Mouse (Mus musculus): ENCODE data around the gene Hrc.

DNA sequence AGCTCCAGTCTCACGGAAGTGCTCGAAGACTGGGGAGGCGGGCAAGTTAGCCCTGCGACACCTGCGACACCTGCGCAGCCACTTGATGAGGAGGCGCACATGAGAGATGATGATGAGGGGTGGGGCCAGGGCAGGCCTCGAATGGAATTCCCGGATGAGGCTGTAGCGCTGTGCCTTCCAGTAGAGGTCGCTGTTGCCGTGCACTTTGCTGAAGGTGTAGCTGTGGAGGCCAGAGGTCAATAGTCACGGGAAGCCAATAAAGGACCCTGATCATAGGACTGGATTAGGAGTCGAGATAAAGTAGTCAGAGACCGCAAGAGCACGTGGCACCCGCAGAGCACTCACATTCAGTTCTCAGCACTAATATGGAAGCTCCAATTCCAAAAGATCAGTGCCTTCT is 29.8 kb upstream of the Hrc start:
- TF ChIP-seq TAL1 (IDR thresholded peaks at IDR 0.05; ENCODE audit: low read length) (no peak), GATA1 (IDR thresholded peaks at IDR 0.05; ENCODE audit: low read length) (no peak)
